Mouse (Mus musculus) megakaryocyte, embryonic 14.5 days (primary cell): Measurements from ENCODE around the gene Polr2f.

ENCODE experiments used
- FLI1 ChIP-seq: IDR thresholded peaks from 2 replicates; pipeline ENCODE4 v1.6.1; 2012; ENCODE audit warnings: low read length, inconsistent platforms, mixed read lengths
- GATA1 ChIP-seq: IDR thresholded peaks from 3 replicates; pipeline ENCODE4 v1.6.1; 2012; ENCODE audit warnings: mixed read lengths, low read length, inconsistent platforms, borderline replicate concordance

DNA sequence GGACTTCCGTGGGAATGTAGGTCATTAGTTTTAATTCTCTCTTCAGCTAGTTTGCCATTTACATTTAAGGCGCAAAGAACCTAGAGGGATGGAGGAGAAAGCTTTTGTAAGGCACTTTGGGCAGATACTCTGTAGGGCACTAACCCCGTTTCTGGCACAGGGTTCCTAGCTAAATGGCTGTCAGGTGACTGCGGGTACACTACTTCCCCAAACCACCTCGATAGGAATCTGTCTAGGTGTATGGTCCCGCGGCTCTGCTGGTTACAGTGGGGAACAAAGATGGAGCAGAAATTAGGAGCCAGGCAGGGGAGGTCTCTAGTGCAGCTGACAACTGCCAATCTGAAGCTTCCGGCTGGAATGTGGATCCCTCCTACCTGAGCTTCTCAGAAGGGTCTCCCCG is 30.8 kb upstream of the Polr2f start:
- TF ChIP-seq GATA1 (no peak), FLI1 (no peak)
